18 mouse cellular contexts compared by ENCODE assay signal in genomic region chr2:121477491-121478266, GRCm38 (mm10). TPM values are rescaled to one million over a fixed set of nuclear protein-coding genes. Genes with fewer than 3 reads are reported as not detected.
"Had no signal": no experiment of that assay in that cellular context is flagged by ENCODE, and none has a peak within 500 bp of the region (broad histone marks: within the 10 kb centered on the region; RNA-seq: fewer than 3 reads in every experiment).

No protein-coding gene starts in this region.

- H3K4me3 ChIP-seq: midbrain, embryonic 10.5 days; midbrain, embryonic 13.5 days; midbrain, embryonic 15.5 days; myocyte; neural tube, embryonic 13.5 days; neural tube, embryonic 15.5 days; stomach, embryonic 15.5 days had no signal

- H3K9me3 ChIP-seq: midbrain, embryonic 10.5 days; midbrain, embryonic 13.5 days; midbrain, embryonic 15.5 days; neural tube, embryonic 13.5 days; neural tube, embryonic 15.5 days; stomach, embryonic 15.5 days had no signal

- H3K27ac ChIP-seq: midbrain, embryonic 10.5 days; midbrain, embryonic 13.5 days; midbrain, embryonic 15.5 days; neural tube, embryonic 13.5 days; neural tube, embryonic 15.5 days; stomach, embryonic 15.5 days; stomach, postnatal 0 days had no signal

- DNase-seq: lung, adult 18-20 months; lung, embryonic 14.5 days; lung, postnatal 10 days; lung, postnatal 4 days; retina, postnatal 1 day; right cerebral cortex, adult 18-20 months; right cerebral cortex, postnatal 25 days; thymus, adult 2 months; thymus, postnatal 25 days had no signal

- H3K4me1 ChIP-seq: stomach, embryonic 15.5 days had no signal

- H3K36me3 ChIP-seq: midbrain, embryonic 10.5 days; midbrain, embryonic 13.5 days; midbrain, embryonic 15.5 days; neural tube, embryonic 13.5 days; neural tube, embryonic 15.5 days; stomach, embryonic 15.5 days had no signal

- H3K27me3 ChIP-seq: midbrain, embryonic 13.5 days; midbrain, embryonic 15.5 days; neural tube, embryonic 13.5 days; neural tube, embryonic 15.5 days; stomach, embryonic 15.5 days had no signal

RNA-seq across cellular contexts. Expression of gene Serinc4, which starts 21.1 kb away (rescaled TPM):
- total RNA-seq: megakaryocyte-erythroid progenitor cell, adult 5-6 weeks had no signal
- polyA plus RNA-seq: lung, embryonic 14.5 days had no signal
